Mouse (Mus musculus) stomach, embryonic 14.5 days (tissue): ENCODE measurements around the gene Trim47. TPM values are rescaled to one million over a fixed set of nuclear protein-coding genes. Genes with fewer than 3 reads are reported as not detected.

ENCODE experiments used
- ATAC-seq: fragments of 200-750 bp; cut with Nextera tagmentation; 2 replicates; pipeline ENCODE4 v1.8.0; 2017; ENCODE audit warnings: low read depth, moderate TSS enrichment; ENCODE audit not compliant: insufficient number of reproducible peaks, insufficient read depth, low FRiP score
- H3K27ac ChIP-seq: fragments of 300-500 bp; sonication (generic); 2 replicates; pipeline ENCODE4 v1.5.1; 2014; ENCODE audit warnings: mild to moderate bottlenecking, low read length, moderate library complexity, mixed read lengths
- H3K27me3 ChIP-seq: fragments of 300-500 bp; sonication (generic); 2 replicates; pipeline ENCODE4 v1.6.1; 2014; ENCODE audit warnings: low read length, control low read depth, mixed read lengths; ENCODE audit not compliant: control insufficient read depth, insufficient read depth
- H3K36me3 ChIP-seq: fragments of 300-500 bp; sonication (generic); 2 replicates; pipeline ENCODE4 v1.6.1; 2014; ENCODE audit warnings: mild to moderate bottlenecking, control low read depth, low read length, moderate library complexity, mixed read lengths; ENCODE audit not compliant: control insufficient read depth, insufficient read depth
- H3K4me1 ChIP-seq: fragments of 300-500 bp; sonication (generic); 2 replicates; pipeline ENCODE4 v1.6.1; 2014; ENCODE audit warnings: low read length, control low read depth, mixed read lengths; ENCODE audit not compliant: control insufficient read depth, insufficient read depth
- H3K4me2 ChIP-seq: fragments of 300-500 bp; sonication (generic); replicated peaks from 2 replicates; pipeline ENCODE4 v1.6.1; 2014; ENCODE audit warnings: low read depth, low read length, control low read depth
- H3K4me3 ChIP-seq: fragments of 300-500 bp; sonication (generic); 2 replicates; pipeline ENCODE4 v1.5.1; 2014; ENCODE audit warnings: low read depth, low read length, control low read depth
- H3K9ac ChIP-seq: fragments of 300-500 bp; sonication (generic); replicated peaks from 2 replicates; pipeline ENCODE4 v1.6.1; 2014; ENCODE audit warnings: low read depth, mild to moderate bottlenecking, control low read depth, low read length, moderate library complexity, mixed read lengths
- H3K9me3 ChIP-seq: fragments of 300-500 bp; sonication (generic); 2 replicates; pipeline ENCODE4 v1.6.1; 2016; ENCODE audit warnings: low read depth, low read length, control low read depth; ENCODE audit not compliant: control insufficient read depth
- WGBS: fragments of 180-500 bp; shearing (Covaris S2); extraction: QIAGEN DNeasy Blood & Tissue Kit; methylation state at CpG from one replicate; pipeline ENCODE4 v1.1.7; 2014; 5-methylcytosine and 5-hydroxymethylcytosine counted together
- polyA plus RNA-seq: library from polyadenylated mRNA; unstranded; fragments of >200 nt; fragmentation: Nextera tagmentation; extraction: Ambion mirVana; gene quantifications from 2 replicates; pipeline ENCODE4 v1.2.1, GENCODE M21; 2014

The Trim47 gene
- polyA plus RNA-seq, result 12.2 and 17.3 TPM in 2 replicates

DNA sequence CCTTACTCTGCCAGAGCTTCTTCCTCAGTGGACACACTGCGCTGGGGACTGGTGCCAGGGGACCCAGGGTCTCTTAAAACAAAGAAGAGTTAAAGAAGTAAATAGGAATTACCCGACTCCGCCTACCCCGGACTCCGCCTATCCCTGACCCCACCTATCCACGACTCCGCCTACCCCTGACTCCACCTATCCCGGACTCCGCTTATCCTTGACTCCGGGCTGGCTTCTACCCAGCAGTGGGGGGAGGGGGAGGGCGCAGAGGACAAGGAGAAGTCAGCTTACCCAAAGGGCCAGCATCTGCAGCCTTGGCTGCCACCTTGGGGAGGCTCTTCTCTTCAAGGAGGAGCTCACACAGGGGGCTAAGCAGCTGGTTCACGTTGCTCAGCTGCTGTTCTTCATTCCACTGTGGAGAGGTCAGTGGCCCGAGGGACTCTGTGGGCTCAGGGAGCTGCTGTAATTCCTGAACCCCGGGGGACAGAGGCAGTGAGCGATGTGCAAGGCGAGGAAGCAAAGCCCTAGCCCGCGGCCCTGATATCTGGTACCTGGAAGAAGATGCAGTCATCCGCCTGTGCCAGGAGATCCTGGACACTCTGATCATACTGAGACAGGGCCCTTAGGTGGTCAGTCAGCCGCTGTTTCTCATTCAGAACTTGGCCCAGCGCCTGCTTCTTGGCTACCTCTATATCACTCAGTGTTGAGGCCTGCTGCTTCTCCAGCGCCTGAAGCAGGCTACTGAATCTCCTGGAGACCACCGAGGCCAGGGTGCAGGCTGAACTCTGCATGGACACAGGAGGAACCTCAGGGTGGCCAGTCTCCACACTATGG is at the start of gene Trim47:
Gene Trim47, minus strand, starts transcription at position 55 of the 825 bp plus-strand sequence.
- H3K4me2 ChIP-seq, result peak within 1 kb of the TSS; percentile 35
- H3K36me3 ChIP-seq, result peaks cover 11% of the 10 kb centered on the region; the same call in 1 of the 2 replicates
- peak; percentile 50; the same call in 1 of the 2 replicates for ATAC-seq
- 28% methylated on average over 23 of the region's 23 CpGs for WGBS
- H3K4me3 ChIP-seq, result 0 out of 2 replicates have a peak within 1 kb of the TSS, but pooled peaks have one; percentile 5
- peaks cover 25% of the 10 kb centered on the region for H3K4me1 ChIP-seq
- H3K27ac ChIP-seq, result peak within 1 kb of the TSS; percentile 2; the same call in 1 of the 2 replicates
- H3K9me3 ChIP-seq, result no peaks in the 10 kb centered on the region; the same call in 1 of the 2 replicates
- H3K9ac ChIP-seq, result no peak within 1 kb of the TSS
- H3K27me3 ChIP-seq, result no peaks in the 10 kb centered on the region

DNA sequence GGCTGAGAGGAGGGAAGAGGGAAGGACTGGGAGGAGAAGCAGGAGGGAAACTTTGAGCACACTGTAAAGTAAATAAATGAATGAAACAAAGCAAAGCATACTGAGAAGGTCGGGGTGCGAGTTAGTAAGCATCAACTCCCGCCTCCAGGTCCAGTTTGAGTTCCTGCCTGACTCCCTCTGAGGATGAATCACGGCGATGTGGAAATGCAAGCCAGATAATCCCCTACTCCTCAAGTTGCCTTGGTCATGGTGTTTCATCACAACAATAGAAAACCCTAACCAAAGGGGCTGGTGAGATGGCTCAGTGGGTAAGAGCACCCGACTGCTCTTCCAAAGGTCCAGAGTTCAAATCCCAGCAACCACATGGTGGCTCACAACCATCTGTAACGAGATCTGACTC is 49.0 kb upstream of the Trim47 start:
- no peak for ATAC-seq
- H3K27ac ChIP-seq, result no peak overlapping the region
- peaks cover 38% of the 10 kb centered on the region for H3K36me3 ChIP-seq
- H3K27me3 ChIP-seq, result no peaks in the 10 kb centered on the region
- WGBS, result 76% methylated on average over 7 of the region's 7 CpGs
- H3K4me2 ChIP-seq, result no peak overlapping the region
- H3K9ac ChIP-seq, result no peak overlapping the region
- no peak overlapping the region for H3K4me3 ChIP-seq
- no peaks in the 10 kb centered on the region for H3K4me1 ChIP-seq
- H3K9me3 ChIP-seq, result no peaks in the 10 kb centered on the region

DNA sequence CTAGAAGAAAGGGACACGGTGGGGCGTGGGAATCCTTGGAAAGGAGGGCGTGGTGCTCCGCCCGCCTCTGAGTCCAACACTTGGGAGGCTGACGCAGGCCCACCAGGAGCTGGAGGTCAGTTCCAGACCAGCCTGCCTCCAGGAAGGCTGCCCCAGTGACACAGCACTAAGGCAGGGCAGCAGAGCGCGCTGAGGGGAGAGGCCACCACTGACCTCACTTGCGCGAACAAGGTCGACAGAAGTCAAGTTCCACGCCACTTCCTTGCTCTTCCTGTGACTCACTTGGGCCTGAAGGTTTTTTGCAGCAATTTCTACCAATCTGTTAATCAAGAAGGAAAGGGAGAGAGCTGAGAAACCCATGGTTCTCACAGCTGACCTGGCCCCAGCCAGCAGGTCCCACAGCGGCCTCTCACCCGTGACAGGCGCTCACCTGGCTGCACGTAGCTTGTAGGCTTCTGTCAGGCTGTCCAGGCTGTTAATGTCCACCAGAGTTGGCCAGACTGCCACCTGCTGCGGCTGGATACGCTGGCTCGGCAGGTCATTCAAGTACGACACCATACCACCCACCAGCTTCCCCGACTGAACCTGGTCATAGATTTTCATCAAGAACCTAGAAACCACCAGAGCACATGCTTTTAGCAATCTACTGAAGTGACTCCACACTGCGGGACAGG is 47.9 kb upstream of the Trim47 start:
- ATAC-seq, result no peak
- no peaks in the 10 kb centered on the region for H3K9me3 ChIP-seq
- H3K27ac ChIP-seq, result no peak overlapping the region
- H3K27me3 ChIP-seq, result no peaks in the 10 kb centered on the region
- WGBS, result 88% methylated on average over 22 of the region's 22 CpGs
- no peak overlapping the region for H3K4me3 ChIP-seq
- H3K4me1 ChIP-seq, result no peaks in the 10 kb centered on the region
- no peak overlapping the region for H3K9ac ChIP-seq
- peaks cover 34% of the 10 kb centered on the region for H3K36me3 ChIP-seq
- H3K4me2 ChIP-seq, result no peak overlapping the region

DNA sequence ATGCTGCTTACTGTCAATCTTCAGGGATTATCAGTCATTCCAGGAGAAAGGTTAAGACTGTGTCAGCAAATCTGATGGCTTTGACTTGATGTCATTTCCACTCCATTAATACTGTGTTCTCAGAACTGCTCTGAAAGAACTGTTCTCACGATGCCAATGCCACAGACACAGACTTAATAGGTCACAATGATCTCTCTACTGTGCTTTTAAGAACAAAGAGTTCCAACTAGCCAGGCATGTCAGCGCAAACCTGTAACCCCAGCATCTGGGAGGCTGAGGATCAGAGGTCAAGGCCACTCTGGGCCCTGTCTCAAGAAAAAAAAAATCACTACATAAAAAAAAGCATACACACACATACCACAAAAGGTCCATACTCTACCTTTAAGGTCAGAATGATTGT is 44.9 kb upstream of the Trim47 start:
- peaks cover 15% of the 10 kb centered on the region for H3K36me3 ChIP-seq
- 88% methylated on average over 2 of the region's 2 CpGs for WGBS
- no peak overlapping the region for H3K4me3 ChIP-seq

DNA sequence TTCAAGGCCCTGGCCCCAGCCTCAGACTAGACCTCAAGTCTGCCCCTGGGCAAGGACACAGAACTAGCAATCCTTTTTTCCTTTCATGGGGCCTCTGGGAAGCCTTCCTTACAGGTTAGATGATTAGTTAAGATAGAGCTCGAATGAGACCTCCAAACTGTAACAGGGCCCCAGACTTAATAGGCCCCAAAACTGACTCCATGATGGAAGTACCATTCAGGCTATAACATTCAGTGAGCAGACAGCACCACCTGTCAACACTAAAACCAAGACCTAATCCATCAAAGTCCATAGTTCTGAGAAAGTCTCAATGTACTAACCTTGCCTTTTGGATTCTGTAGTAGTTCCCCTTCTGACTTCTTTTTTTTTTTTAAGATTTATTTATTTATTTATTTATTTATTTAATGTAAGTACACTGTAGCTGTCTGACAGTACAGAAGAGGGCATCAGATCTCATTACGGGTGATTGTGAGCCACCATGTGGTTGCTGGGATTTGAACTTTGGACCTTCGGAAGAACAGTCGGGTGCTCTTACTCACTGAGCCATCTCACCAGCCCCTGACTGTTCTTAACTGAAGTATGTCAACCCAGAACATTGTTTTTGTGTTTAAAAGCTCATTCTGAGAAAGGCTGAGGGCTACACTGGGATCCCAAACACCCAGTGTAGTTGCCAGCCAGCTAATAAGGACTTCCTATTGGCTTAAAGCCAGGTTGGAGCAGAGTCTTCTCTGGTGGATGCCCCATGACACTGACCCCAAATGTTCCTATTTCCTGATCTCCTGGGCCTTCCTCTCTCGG is 43.2 kb upstream of the Trim47 start:
- no peak overlapping the region for H3K4me2 ChIP-seq
- H3K9ac ChIP-seq, result no peak overlapping the region
- peaks cover 5% of the 10 kb centered on the region; the same call in 1 of the 2 replicates for H3K4me1 ChIP-seq
- no peak overlapping the region for H3K4me3 ChIP-seq
- H3K27me3 ChIP-seq, result no peaks in the 10 kb centered on the region
- 80% methylated on average over 5 of the region's 5 CpGs for WGBS
- peaks cover 20% of the 10 kb centered on the region for H3K36me3 ChIP-seq
- no peak overlapping the region for H3K27ac ChIP-seq
- H3K9me3 ChIP-seq, result no peaks in the 10 kb centered on the region
- no peak for ATAC-seq

More for the DNA sequence above, 44.9 kb upstream of the Trim47 start:
- Histone ChIP-seq H3K4me1 (peaks cover under 1% of the 10 kb centered on the region; the same call in 1 of the 2 replicates), H3K27me3 (no peaks in the 10 kb centered on the region), H3K9ac (no peak overlapping the region), H3K27ac (no peak overlapping the region), H3K4me2 (no peak overlapping the region), H3K9me3 (no peaks in the 10 kb centered on the region)
- no peak for ATAC-seq

DNA sequence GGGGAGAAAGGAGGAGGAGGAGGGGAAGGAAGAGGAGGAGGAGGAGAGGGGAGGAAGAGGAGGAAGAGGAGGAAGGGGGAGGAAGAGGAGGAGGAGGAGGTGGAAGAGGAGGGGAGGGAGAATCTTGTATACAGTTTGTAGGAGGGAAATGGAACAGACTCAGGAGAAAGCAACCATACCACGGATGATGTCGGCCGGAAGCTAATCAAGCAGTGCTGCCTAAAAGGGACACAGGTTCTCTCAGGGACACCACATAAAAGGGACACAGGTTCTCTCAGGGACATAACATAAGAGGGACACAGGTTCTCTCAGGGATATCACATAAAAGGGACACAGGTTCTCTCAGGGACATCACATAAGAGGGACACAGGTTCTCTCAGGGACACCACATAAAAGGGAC is 42.2 kb upstream of the Trim47 start:
- Histone ChIP-seq H3K4me3 (no peak overlapping the region), H3K4me2 (no peak overlapping the region), H3K4me1 (peaks cover 5% of the 10 kb centered on the region; the same call in 1 of the 2 replicates), H3K9ac (no peak overlapping the region), H3K36me3 (peaks cover 17% of the 10 kb centered on the region), H3K27me3 (no peaks in the 10 kb centered on the region), H3K9me3 (no peaks in the 10 kb centered on the region), H3K27ac (no peak overlapping the region)
- 79% methylated on average over 3 of the region's 3 CpGs for WGBS
- no peak for ATAC-seq

DNA sequence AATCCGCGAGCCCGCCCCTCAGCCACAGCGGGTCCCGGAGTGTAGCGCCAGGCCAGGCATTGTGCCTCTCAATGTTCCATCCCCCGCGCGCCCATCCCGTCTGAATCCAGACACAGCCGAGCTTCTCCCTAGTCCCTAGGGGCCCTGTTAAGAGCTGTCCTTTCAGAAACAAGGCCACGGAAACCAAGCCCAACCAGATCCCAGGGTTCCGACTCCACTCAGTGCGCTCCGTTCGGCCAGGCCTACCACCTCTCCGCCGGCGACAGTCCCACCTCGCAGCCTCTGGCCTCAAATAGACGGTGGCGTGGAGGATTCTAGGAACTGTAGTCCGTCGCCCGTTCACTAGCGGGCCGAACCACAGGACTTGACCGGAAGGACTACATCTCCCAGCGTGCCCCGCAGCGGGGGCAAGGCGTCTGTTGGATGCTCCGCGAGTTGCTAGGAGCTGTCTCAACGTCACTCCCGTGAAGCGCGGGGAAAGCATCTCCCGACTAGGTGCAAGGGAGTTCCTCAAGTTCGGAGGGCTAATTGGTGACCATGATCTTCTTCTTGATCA is 41.0 kb upstream of the Trim47 start, which contains the start of gene Fbf1:
Gene Fbf1, minus strand, starts transcription at position 283 of the 556 bp plus-strand sequence.
- WGBS, result under 1% methylated on average over 40 of the region's 40 CpGs
- peak; percentile 97 for ATAC-seq

More for the DNA sequence above, 41.0 kb upstream of the Trim47 start, which contains the start of gene Fbf1:
- H3K27ac ChIP-seq, result peak within 1 kb of the TSS; percentile 94
- peak within 1 kb of the TSS; percentile 71 for H3K4me2 ChIP-seq
- peaks cover 5% of the 10 kb centered on the region; the same call in 1 of the 2 replicates for H3K4me1 ChIP-seq
- peak within 1 kb of the TSS; percentile 70 for H3K9ac ChIP-seq
- peak within 1 kb of the TSS; percentile 69 for H3K4me3 ChIP-seq
- no peaks in the 10 kb centered on the region for H3K9me3 ChIP-seq
- peaks cover 14% of the 10 kb centered on the region; the same call in 1 of the 2 replicates for H3K36me3 ChIP-seq
- H3K27me3 ChIP-seq, result no peaks in the 10 kb centered on the region
